Mouse (Mus musculus) megakaryocyte, embryonic 14.5 days (primary cell): ENCODE measurements around the gene Ube3b. TPM values are rescaled to one million over a fixed set of nuclear protein-coding genes. Genes with fewer than 3 reads are reported as not detected.

Experiments
- H3K27me3 ChIP-seq: replicated peaks from 2 replicates; pipeline ENCODE3; 2012; ENCODE audit warnings: inconsistent platforms
- H3K36me3 ChIP-seq: replicated peaks from 2 replicates; pipeline ENCODE3; 2012; ENCODE audit warnings: low read length, inconsistent platforms, mixed read lengths
- H3K4me1 ChIP-seq: 2 replicates; pipeline ENCODE4 v1.6.1; 2012; ENCODE audit warnings: inconsistent platforms
- H3K4me3 ChIP-seq: replicated peaks from 2 replicates; pipeline ENCODE3; 2012; ENCODE audit warnings: moderate library complexity, mild to moderate bottlenecking, inconsistent platforms
- H3K9me3 ChIP-seq: 2 replicates; pipeline ENCODE4 v1.6.1; 2012; ENCODE audit warnings: inconsistent platforms
- FLI1 ChIP-seq: IDR thresholded peaks from 2 replicates; pipeline ENCODE4 v1.6.1; 2012; ENCODE audit warnings: low read length, inconsistent platforms, mixed read lengths
- GATA1 ChIP-seq: IDR thresholded peaks from 3 replicates; pipeline ENCODE4 v1.6.1; 2012; ENCODE audit warnings: mixed read lengths, low read length, inconsistent platforms, borderline replicate concordance
- polyA plus RNA-seq: library from polyadenylated mRNA; stranded (reverse); fragments of >175 nt; gene quantifications from 2 replicates; pipeline ENCODE4 v1.2.3, GENCODE M21; 2012; ENCODE audit warnings: low replicate concordance; ENCODE audit not compliant: insufficient read depth

Gene Ube3b
- polyA plus RNA-seq, 1 experiment: 32.0 TPM

- H3K27me3 ChIP-seq: no peaks in the 10 kb centered on the region
- H3K36me3 ChIP-seq: peaks cover 80% of the 10 kb centered on the region
- TF ChIP-seq GATA1 (no peak), FLI1 (no peak)
- H3K4me3 ChIP-seq: no peak overlapping the region
- H3K4me1 ChIP-seq: peaks cover 89% of the 10 kb centered on the region
- no peaks in the 10 kb centered on the region for H3K9me3 ChIP-seq
These were observed 7.2 kb upstream of the Ube3b start for GRCm38 (mm10) chr5:114373174-114373573.

DNA sequence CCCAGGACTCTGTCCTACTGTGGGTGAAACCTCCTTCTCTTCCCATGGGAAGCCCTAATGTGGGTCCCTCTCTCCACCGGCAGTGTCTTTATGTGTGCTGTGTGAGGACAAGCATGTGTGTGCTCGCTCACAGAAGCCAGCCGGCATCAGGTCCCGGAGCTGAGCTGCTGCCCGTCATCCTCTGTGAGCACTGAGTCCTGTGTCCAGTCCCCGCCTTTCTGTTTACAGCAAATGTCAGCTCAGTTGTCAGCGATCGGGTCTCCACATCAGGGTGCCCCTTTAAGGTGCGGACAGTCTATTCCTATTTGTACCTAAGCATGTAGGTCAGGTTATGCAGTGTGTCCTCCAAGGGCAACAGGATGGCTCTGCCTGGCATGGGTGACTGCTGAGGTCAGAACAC, 6.8 kb upstream of the Ube3b start:
- Histone ChIP-seq H3K4me3 (peak overlapping the region; percentile 54), H3K36me3 (peaks cover 76% of the 10 kb centered on the region), H3K27me3 (no peaks in the 10 kb centered on the region), H3K4me1 (peaks cover 92% of the 10 kb centered on the region), H3K9me3 (no peaks in the 10 kb centered on the region)
- TF ChIP-seq FLI1 (no peak), GATA1 (no peak)

DNA sequence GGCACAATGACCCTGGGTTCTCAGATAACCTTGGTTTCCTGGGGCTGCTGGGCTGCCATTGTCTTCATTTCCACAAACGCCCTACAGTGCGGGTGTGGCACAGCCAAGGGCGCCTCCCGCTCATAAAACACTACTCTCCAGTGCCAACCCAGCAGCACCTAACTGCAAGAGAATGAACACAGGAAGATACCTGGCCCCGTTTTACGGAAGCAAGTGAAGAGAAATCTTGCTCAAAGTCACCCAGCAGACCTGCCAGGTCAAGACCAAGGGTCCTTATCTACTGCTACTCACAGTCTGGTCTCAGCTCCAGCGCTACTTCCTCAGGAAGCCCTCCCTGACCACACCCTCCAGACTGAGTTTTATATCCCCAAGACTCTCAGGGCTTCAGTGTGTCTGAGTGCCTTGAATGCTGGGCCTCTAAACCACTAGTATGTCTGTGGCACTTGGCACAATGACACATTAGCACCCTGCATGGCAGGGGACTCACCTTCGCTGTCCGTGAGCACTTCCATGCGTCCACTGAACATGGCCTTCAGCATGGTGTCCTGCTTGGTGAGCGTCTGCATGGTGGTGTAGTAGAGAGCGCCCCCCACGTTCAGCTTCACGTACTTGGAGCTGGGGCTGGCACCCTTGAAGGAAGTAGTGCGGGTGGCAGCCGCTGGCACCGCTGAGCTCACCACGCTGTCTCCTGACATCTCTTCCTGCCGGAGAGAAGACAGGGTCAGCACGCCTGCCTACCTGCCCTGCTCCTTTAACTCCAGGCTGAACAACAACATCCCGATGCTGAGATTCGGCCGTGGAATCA, 5.8 kb upstream of the Ube3b start:
- peak overlapping the region; percentile 88 for H3K4me3 ChIP-seq
- H3K4me1 ChIP-seq: peaks cover 99% of the 10 kb centered on the region
- TF ChIP-seq GATA1 (0 out of 3 replicates have a peak, but pooled peaks have one; percentile 16), FLI1 (no peak)
- no peaks in the 10 kb centered on the region for H3K9me3 ChIP-seq
- H3K36me3 ChIP-seq: peaks cover 66% of the 10 kb centered on the region
- no peaks in the 10 kb centered on the region for H3K27me3 ChIP-seq

GRCm38 (mm10) chr5:114378177-114378920, 2.1 kb upstream of the Ube3b start:
- peak overlapping the region; percentile 98 for H3K4me3 ChIP-seq
- peaks cover 87% of the 10 kb centered on the region for H3K4me1 ChIP-seq
- peaks cover 38% of the 10 kb centered on the region for H3K36me3 ChIP-seq
- H3K9me3 ChIP-seq: no peaks in the 10 kb centered on the region
- H3K27me3 ChIP-seq: no peaks in the 10 kb centered on the region
- no peak for TF ChIP-seq GATA1
- no peak for TF ChIP-seq FLI1

DNA sequence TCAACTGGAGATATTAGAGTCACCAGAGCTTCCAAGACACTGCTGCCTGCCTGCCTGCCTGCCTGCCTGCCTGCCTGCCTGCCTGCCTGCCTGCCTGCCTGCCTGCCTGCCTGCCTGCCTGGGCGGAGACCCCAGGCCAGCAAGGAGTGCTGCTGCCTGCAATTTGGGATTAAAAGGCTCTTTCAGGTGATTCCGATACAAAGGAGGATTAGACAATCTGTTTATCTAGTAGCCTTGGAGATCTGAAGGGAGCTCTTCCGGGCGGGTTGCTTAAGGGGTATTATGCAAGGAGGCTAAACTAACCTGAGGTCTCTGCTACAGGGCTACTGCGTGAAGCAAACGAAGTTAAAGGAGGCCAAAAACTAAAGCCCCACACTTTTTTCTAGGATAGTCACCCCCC, 1.5 kb upstream of the Ube3b start:
- Histone ChIP-seq H3K27me3 (no peaks in the 10 kb centered on the region), H3K36me3 (peaks cover 38% of the 10 kb centered on the region), H3K9me3 (no peaks in the 10 kb centered on the region), H3K4me1 (peaks cover 87% of the 10 kb centered on the region), H3K4me3 (peak overlapping the region; percentile 98)
- no peak for TF ChIP-seq GATA1
- TF ChIP-seq FLI1: no peak

- TF ChIP-seq FLI1 (no peak), GATA1 (no peak)
- H3K9me3 ChIP-seq: no peaks in the 10 kb centered on the region
- H3K4me3 ChIP-seq: peak overlapping the region; percentile 98
- peaks cover 37% of the 10 kb centered on the region for H3K36me3 ChIP-seq
- no peaks in the 10 kb centered on the region for H3K27me3 ChIP-seq
- H3K4me1 ChIP-seq: peaks cover 86% of the 10 kb centered on the region
These were observed 644 bp upstream of the Ube3b start for GRCm38 (mm10) chr5:114379763-114380162.

GRCm38 (mm10) chr5:114381013-114381351, 575 bp downstream of the Ube3b start:
- Histone ChIP-seq H3K36me3 (peaks cover 39% of the 10 kb centered on the region), H3K9me3 (no peaks in the 10 kb centered on the region), H3K4me1 (peaks cover 74% of the 10 kb centered on the region), H3K27me3 (no peaks in the 10 kb centered on the region), H3K4me3 (peak overlapping the region; percentile 98)
- no peak for TF ChIP-seq GATA1
- TF ChIP-seq FLI1: no peak

DNA sequence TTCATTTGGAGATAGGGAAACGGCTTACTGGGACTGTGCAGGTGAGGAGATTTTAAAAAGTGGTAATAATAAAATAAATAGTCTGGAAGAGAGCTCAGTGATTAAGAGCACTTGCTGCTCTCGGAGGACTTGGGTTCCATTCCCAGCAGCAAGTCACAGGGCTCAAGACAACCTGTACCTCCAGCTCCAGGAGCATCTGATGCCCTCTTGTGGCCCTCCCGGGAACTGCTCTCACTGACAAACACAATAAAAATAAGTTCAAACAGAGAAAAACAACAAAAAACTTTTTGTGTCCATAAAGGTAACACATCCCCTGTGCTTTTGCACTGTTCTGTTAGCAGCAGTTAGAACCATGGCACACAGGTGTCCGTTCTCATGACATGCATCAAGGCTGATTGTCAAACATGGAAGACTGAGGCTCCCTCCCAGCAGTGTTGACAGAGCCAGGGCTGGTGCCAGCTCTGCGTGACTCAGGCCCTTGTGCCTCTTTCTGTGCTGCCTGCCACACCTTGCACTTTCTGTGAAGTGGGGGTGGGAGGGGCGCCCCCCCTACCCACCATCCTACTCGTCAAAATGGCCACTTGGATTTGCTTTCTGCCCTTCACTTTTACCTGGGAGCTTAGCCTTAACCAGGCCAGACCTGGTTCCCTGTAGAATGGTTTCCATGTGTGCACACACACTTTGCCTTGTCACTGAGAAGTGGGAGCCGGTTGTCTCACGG, 2.9 kb downstream of the Ube3b start:
- H3K9me3 ChIP-seq: no peaks in the 10 kb centered on the region
- H3K36me3 ChIP-seq: peaks cover 56% of the 10 kb centered on the region
- peaks cover 51% of the 10 kb centered on the region for H3K4me1 ChIP-seq
- no peak overlapping the region for H3K4me3 ChIP-seq
- TF ChIP-seq GATA1: no peak
- no peak for TF ChIP-seq FLI1
- H3K27me3 ChIP-seq: no peaks in the 10 kb centered on the region

DNA sequence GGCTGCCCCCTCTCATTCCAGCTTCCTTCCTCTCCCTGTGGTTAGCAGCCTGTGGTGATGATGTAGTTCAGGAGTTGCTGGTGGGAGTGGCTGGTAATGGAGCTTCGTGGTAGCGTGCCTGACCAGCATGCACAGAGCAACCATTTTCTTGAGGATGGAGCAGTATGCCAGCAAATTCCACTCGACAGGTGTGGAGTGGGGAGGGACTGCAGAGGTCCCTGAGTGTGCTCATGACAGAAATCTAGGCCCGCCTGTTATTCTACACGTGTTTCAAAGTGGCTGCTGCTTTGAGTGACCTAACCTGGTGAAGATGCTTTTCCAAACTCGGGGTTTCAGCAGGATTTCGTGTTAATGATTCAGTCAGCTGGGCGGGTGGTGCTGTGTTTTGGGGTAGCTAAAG, 4.0 kb downstream of the Ube3b start:
- Histone ChIP-seq H3K36me3 (peaks cover 67% of the 10 kb centered on the region), H3K27me3 (no peaks in the 10 kb centered on the region), H3K9me3 (no peaks in the 10 kb centered on the region), H3K4me3 (peak overlapping the region; percentile 38), H3K4me1 (peaks cover 40% of the 10 kb centered on the region)
- TF ChIP-seq GATA1: no peak
- no peak for TF ChIP-seq FLI1

DNA sequence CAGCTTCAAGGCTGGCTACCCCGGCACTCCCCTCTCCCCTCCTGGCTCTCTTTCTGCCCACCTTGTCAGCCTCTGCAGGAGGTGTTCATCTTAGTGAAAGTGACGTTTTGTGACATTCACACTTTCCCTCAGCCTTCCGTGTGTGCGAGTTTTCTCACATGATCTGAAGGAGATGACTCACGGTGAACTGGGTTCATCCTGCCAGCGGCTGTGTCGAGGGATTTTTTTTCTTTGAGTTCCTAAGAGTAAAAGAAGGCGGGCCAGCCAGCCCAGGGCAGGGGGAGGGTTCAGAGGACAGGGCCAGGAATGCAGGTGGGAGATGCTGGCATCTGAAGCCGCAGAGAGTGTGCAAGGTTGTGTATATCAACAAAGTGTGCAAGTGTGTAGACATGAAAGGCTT, 12.8 kb downstream of the Ube3b start:
- Histone ChIP-seq H3K4me3 (no peak overlapping the region), H3K9me3 (no peaks in the 10 kb centered on the region), H3K36me3 (peaks cover 100% of the 10 kb centered on the region), H3K4me1 (peaks cover 20% of the 10 kb centered on the region), H3K27me3 (no peaks in the 10 kb centered on the region)
- no peak for TF ChIP-seq GATA1
- TF ChIP-seq FLI1: no peak
